In the genomic region with DNA sequence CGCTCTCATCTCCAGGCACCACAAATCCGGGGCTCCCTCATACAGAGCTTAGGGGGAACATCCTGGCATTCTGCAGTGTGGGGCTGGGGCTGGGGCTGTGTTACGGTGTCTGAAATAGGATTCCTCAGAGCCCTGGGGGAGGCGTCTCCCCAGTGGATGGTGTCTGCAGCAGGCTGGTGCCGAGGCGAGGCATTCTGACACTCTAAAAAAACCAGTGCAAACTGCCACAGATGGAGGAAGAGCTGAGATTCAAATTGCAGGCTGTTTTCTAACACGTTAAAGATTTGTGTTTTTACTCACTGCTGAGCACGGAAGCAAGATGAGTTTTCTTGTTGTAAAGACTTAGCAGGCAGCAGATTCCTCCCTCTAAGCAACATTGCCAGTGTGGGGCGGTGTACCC, we compare ENCODE assay signal across 13 mouse cellular contexts. TPM values are rescaled to one million over a fixed set of nuclear protein-coding genes. Genes with fewer than 3 reads are reported as not detected.
DNase-seq lines count a peak whose midpoint lies in the region; ATAC-seq lines count a peak whose summit lies in the region.
"Had no signal": no experiment of that assay in that cellular context is flagged by ENCODE, and none has a peak within 500 bp of the region (broad histone marks: within the 10 kb centered on the region; RNA-seq: fewer than 3 reads in every experiment).

No protein-coding gene starts in this region.

- H3K9me3 ChIP-seq in forebrain, embryonic 14.5 days (replicated peaks; ENCODE audit: control insufficient read depth, low read length): no peaks in the 10 kb centered on the region
- no peaks in the 10 kb centered on the region for H3K9me3 ChIP-seq in forebrain, embryonic 10.5 days
- H3K9me3 ChIP-seq in hindbrain, embryonic 13.5 days: no peaks in the 10 kb centered on the region

- ATAC-seq in forebrain, embryonic 14.5 days: peak; percentile 35; the same call in 1 of the 2 replicates
- no peak for ATAC-seq in hindbrain, embryonic 13.5 days (ENCODE audit: low FRiP score)
- ATAC-seq: liver, postnatal 0 days had no signal

- H3K9ac ChIP-seq in forebrain, embryonic 14.5 days (ENCODE audit: low read length): no peak overlapping the region
- no peak overlapping the region for H3K9ac ChIP-seq in hindbrain, embryonic 13.5 days
- H3K9ac ChIP-seq: liver, postnatal 0 days had no signal

- no peak overlapping the region for H3K4me2 ChIP-seq in forebrain, embryonic 14.5 days (ENCODE audit: low read length)
- no peak overlapping the region for H3K4me2 ChIP-seq in hindbrain, embryonic 13.5 days

- no peak overlapping the region for H3K4me3 ChIP-seq in forebrain, embryonic 14.5 days (ENCODE audit: low read depth, low read length)
- H3K4me3 ChIP-seq in forebrain, embryonic 10.5 days: no peak overlapping the region
- H3K4me3 ChIP-seq in hindbrain, embryonic 13.5 days: no peak overlapping the region

- no peaks in the 10 kb centered on the region for H3K27me3 ChIP-seq in forebrain, embryonic 14.5 days (replicated peaks; ENCODE audit: control insufficient read depth, insufficient read depth, low read length)
- H3K27me3 ChIP-seq in forebrain, embryonic 10.5 days (ENCODE audit: poor library complexity, severe bottlenecking): no peaks in the 10 kb centered on the region; the same call in 1 of the 2 replicates
- H3K27me3 ChIP-seq in hindbrain, embryonic 13.5 days: 0 out of 2 replicates have a peak, but pooled peaks cover 6% of the 10 kb centered on the region

- WGBS in forebrain, embryonic 14.5 days: 54% methylated on average over 9 of the region's 9 CpGs
- 50% methylated on average over 9 of the region's 9 CpGs for WGBS in forebrain, embryonic 10.5 days
- WGBS in hindbrain, embryonic 13.5 days: 60% methylated on average over 9 of the region's 9 CpGs

- H3K27ac ChIP-seq in forebrain, embryonic 14.5 days (ENCODE audit: low read depth, low read length): no peak overlapping the region
- H3K27ac ChIP-seq in forebrain, embryonic 10.5 days: no peak overlapping the region
- no peak overlapping the region for H3K27ac ChIP-seq in hindbrain, embryonic 13.5 days

- peak; percentile 29 for DNase-seq in forebrain, embryonic 14.5 days (ENCODE audit: low spot score)
- no peak for DNase-seq in forebrain, embryonic 10.5 days (ENCODE audit: extremely low spot score, low spot score)
- DNase-seq in frontal cortex, postnatal 10 days (ENCODE audit: low spot score in 2 of 2): peak; percentile 51 to 64
- peak; percentile 12 to 33 for DNase-seq in layer of hippocampus, postnatal 25 days (ENCODE audit: extremely low spot score in 1 of 2, low spot score in 1 of 2)
- peak; percentile 76 for DNase-seq in right cerebral cortex, adult 18-20 months
- no peak for DNase-seq in embryo, embryonic 11 days
- DNase-seq in testis, postnatal 10 days (ENCODE audit: low spot score): no peak
- DNase-seq: adrenal gland, adult 2 months; heart, adult 11 months; heart, postnatal 14 days; liver, postnatal 0 days; thymus, postnatal 25 days had no signal

- no peaks in the 10 kb centered on the region for H3K4me1 ChIP-seq in forebrain, embryonic 14.5 days (ENCODE audit: control insufficient read depth, insufficient read depth, low read length)
- H3K4me1 ChIP-seq in forebrain, embryonic 10.5 days: 0 out of 2 replicates have a peak, but pooled peaks cover 6% of the 10 kb centered on the region
- H3K4me1 ChIP-seq in hindbrain, embryonic 13.5 days (replicated peaks): no peaks in the 10 kb centered on the region

- no peaks in the 10 kb centered on the region for H3K36me3 ChIP-seq in forebrain, embryonic 14.5 days (ENCODE audit: control insufficient read depth, insufficient read depth, low read length)
- no peaks in the 10 kb centered on the region for H3K36me3 ChIP-seq in forebrain, embryonic 10.5 days (replicated peaks)
- H3K36me3 ChIP-seq in hindbrain, embryonic 13.5 days: no peaks in the 10 kb centered on the region

RNA-seq across cellular contexts. Expression of a gene that starts 33.0 kb away (rescaled TPM):
- polyA plus RNA-seq in forebrain, embryonic 14.5 days (2014; fragmentation: Nextera tagmentation; extraction: Ambion mirVana): 17.0 and 18.5 TPM in 2 replicates
- 116 and 117 TPM in 2 replicates for polyA plus RNA-seq in forebrain, embryonic 10.5 days (2016; fragmentation: Nextera tagmentation; extraction: Ambion mirVana)
- total RNA-seq in layer of hippocampus, postnatal 25 days (2021): 10 to 100 TPM; 13.1 to 13.4 TPM
- 15.9 and 16.1 TPM in 2 replicates for polyA plus RNA-seq in hindbrain, embryonic 13.5 days (2015; fragmentation: Nextera tagmentation; extraction: Ambion mirVana)

RNA-seq across cellular contexts. Expression of a gene that starts 42.7 kb away (rescaled TPM):
- 18.4 and 19.9 TPM in 2 replicates for polyA plus RNA-seq in forebrain, embryonic 14.5 days (2014; fragmentation: Nextera tagmentation; extraction: Ambion mirVana)
- polyA plus RNA-seq in forebrain, embryonic 10.5 days (2016; fragmentation: Nextera tagmentation; extraction: Ambion mirVana): 14.3 and 14.5 TPM in 2 replicates
- total RNA-seq in layer of hippocampus, postnatal 25 days (2021): 10 to 100 TPM; 22.8 to 28.3 TPM
- polyA plus RNA-seq in hindbrain, embryonic 13.5 days (2015; fragmentation: Nextera tagmentation; extraction: Ambion mirVana): 26.1 and 27.5 TPM in 2 replicates

Comparison
In these comparisons a context has a peak if more than half of its experiments do, and no peak if none do; other contexts are left out.
1. DNase-seq: peak in forebrain, embryonic 14.5 days (single experiment), frontal cortex, postnatal 10 days (2 of 2), layer of hippocampus, postnatal 25 days (2 of 2) and right cerebral cortex, adult 18-20 months (single experiment); none in forebrain, embryonic 10.5 days (single experiment), embryo, embryonic 11 days (single experiment) and testis, postnatal 10 days (single experiment).